Mouse (Mus musculus): ENCODE data around the gene Crip1.
A peak's percentile ranks its signal among the peaks of the same experiment; 100 is the strongest.

Gene Crip1

DNA sequence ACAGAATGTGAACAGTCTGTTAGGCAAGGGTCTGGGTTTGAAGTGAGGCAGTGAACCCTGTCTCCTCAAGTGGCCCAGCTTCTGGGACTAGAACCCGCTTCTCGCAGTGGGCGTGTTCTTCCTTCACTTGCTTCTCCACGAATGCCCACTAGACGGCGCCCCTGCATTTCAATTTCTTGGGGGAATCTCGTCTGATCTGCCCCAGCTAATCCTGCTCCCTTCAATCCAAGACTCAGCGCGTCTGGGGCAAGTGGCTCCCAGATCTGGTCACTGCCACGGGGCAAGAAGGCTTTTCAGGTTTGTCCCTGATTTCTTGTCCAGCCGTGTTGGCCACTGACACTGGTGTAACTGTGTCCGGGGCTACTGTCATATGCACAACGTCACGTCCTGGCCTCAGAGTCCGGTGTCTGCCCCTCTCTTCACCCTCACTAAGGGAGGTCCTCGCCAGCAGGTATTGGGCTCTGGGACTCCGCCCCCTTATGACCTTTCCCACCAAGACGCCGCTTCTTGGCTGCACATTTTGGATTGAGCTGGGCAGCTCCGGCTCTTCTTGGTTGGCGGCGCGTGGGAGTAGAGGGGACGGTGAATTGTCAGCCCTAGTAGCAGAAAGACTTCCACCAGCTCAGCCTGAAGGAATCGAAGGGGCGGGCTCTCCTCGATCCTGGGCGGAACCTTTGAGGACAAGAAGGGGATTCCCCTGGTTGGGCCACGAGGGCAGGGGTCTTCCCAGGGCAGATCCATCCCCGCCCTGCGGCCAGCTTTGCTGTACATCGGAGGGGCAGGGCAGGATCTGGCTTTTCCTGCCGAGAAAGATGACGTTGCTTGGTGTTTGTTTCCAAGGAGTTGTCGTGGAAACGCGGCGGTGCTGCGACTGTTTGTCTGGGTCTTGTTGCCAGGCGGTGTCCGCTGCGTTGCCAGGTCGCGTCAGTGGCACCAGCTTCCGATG lies at the start of gene Crip1:
Crip1 (plus strand) TSS at position 205 of the 946 bp plus-strand sequence.
- DNase-seq (ENCODE audit: low spot score) = peak; percentile 82

DNA sequence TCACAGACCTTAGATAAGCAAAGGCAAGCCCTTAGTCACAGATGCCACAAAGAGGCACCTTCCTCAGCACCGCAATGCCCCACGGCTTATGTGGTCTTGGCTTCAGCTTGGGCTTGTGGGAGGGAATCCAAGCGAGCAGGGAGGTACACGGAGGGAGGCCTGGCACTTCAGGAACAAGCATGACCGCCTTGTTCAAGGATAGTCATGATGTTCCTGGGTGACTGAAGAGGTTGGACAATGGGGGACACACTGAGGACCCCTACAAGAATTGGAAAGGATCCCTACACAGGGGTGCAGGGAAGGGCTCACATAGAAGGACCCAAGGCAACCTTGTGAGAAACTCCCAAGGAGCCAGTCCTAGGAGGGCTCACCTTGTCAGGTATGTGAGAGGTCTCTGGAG lies 49.1 kb upstream of the Crip1 start:
- no peak for DNase-seq (ENCODE audit: low spot score)

DNA sequence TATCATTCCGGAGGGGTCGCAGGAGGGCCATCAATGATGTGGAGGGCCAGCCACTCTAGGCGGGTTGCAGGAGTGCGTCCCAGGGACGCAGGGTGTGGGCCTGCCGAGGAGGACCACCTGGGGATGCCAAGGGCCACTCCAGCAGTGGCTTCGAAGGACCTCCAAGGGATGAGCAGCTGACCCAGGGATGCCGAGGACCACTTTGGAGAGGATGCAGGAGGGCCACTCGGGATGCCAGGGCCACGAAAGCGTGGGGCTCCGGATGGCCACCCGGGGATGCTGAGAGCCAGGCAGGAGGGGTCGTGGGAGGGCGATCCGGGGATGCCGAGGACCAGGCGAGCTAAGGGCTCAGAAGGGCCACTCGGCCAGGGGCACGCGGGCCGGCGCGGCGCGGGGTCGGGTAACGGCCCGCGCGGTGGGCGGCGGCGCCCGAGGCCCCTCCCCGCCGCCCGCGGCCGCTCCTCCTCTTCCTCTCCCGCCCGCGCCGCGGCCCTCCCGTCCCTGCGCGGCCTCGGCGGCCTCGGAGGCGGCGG lies 48.3 kb upstream of the Crip1 start, which contains the start of gene Mta1:
Mta1 (plus strand) TSS at position 530 of the 533 bp plus-strand sequence.
- peak; percentile 50 for DNase-seq (ENCODE audit: low spot score)

DNA sequence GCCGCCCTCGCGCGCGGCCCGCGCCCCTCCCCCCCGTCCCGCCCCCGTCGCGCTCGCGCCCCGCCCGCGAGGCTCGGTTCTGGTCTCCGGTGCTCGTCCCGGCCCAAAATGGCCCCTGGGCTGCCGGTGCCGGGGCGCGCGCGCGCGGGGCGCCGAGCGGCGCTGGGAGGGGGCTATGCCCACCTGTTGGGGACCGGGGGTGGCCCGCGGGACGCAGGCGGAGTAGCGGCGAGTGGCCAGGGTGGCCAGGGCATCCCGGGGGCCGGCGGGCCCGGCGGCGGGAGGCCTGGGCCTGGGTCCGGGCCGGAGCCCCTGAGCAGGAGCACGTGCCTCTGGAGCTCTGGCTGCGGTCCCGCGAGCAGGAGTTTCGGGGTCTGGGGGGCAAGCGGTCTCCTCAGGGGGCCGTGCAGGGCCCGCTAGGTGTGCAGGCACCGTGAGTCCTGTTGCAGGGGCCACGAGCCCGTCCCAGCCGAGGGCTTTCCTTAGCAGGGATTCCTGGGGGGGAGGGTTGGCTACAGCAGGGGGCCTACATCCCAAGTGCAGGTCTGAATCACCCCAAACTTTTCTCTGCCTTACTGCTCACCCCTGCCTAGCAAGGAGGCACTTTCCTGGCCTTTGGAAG lies 47.5 kb upstream of the Crip1 start:
- no peak for DNase-seq (ENCODE audit: low spot score)

DNA sequence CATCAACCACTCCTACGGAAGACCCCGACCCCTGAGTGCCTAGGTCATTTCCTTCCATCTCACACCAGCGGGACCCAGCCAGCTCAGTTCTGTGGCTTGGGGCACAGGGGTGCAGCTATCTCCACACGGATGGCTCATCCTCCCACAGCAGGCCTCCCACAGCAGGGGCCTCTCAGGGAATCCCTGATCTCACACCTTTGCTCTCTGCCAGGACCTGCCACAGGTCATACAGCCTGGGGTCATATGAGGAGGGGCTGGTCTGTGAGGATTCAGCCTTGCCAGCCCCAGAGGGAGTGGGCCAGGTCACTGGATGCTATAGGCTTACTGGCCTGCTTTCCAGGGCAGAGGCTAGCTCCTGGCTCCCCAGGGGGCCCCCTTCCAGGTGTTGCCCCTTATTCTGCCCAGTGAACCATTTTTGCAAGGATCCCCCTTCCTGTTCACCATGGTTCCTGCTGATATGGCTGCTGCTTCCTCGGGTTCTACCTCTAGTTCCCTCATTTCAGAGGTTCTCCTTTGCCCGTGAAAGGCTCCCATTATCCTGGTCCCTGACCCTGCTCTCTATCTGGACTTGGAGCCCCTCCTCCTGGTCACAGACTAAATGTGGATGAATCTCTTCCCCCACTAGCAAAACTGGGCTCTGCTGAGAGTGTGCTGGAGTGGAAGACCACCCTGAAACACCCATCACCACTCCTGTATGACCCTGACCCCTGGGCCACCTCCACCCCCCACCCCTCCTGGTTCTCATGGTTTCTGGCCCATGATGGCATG lies 46.5 kb upstream of the Crip1 start:
- no peak for DNase-seq (ENCODE audit: low spot score)

DNA sequence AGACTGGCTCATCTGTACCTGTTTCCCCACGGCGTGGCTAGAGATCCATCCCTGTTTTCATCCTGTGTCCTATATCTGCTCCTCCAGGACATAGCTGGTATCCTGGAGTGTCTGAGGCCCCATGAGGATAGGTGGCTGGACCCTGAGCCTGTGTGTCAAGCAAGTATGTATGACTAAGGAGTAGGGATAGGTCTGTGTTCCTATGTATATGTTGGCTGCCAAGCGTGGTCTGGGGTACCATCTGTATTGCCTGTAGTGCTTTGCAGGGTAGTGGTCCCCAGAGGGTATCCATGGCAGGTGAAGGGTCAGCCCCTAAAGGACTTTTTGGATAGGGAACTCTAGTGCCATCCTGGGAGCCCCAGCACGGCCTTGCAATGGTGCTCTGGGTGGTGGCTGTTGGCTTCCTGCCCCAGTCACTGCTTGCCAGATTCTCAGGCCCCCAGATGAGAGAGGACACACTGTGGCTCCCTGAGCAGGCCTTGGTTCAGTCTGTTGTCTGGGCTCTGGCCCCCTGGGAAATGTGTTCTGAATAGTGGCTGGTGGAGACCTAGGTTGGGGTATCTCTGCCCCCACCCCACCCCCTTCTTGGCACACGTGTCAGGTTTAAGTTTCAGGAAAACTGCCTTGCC lies 45.6 kb upstream of the Crip1 start:
- peak; percentile 39 for DNase-seq (ENCODE audit: low spot score)

DNA sequence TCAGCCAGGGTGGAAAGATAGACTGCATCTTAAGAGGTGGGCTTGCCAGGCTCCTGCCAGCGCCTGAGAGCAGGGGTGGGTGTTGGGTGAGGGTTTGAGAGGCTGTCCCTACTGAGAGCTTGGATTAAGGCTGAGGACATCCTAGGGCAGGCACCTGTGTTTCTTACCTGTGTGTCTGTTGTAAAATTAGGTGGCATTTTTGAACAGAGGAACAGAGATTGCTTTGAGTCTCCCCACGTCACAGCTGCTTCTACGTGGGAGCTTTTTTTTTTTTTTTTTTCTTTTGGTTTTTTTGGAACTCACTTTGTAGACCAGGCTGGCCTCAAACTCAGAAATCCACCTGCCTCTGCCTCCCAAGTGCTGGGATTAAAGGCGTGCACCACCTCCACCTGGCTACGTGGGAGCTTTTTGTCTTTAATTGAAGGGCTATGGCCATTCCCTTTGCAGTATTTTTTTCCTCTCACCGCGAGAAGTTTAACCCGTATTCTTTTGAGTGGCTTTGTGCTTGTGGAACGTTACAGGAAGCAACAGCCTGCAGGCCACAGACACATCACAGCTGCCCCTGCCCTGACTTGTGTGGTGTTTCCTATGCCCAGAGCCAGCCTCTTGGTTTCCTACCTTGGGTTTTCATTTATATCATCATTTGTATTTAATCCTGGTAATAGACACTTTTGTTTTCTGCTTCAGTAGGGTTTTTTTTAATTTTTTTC lies 44.7 kb upstream of the Crip1 start:
- DNase-seq (ENCODE audit: low spot score) = no peak

DNA sequence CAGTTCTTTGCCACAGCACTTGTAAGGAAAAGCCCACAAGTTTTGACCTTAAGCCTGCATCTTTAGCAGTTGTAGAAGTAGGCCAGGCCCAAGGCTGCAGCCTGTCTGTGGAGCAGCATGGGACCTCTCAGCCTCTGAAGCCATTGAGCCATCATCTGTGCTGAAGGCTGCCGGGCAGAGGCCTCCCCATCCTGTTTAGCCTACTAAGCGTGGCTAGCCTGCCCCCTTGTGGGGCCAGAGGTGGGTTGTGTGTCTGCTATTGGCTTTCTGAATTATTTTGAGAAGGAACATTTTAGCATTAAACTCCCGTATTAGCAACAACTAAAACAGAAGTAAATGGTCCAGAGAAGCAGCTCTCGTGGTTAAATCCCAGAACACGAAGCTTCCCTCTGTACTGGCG lies 43.7 kb upstream of the Crip1 start:
- DNase-seq (ENCODE audit: low spot score) = no peak

DNA sequence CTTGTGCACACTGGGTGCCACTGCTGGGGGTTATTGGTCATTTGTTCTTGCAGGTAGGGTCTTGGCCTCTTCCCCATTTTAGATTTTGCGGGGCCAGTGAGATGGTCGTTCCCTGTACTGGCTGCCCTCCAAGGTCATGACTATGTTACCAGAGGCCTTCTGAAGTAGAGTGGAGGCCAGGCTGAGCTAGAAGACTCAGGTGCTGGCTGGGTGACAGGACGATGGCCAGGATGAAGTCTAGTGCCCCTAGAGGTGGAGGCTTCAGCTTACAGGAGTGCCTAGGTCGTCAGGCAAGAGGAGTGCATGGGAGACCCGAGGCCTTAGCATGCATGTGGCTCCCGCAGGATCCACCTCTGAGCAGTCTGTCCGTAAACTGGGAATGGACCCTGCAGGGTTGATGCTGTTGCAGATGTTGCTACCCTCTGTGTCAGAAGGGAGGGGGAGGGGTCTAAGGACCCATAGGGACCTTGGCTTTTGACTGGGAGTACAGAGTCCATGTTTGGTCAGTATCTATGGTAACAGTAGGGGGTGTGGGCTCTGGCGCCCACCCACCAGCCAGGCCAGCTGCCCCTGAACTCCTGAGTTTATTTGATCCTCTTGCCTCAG lies 42.2 kb upstream of the Crip1 start:
- no peak for DNase-seq (ENCODE audit: low spot score)

DNA sequence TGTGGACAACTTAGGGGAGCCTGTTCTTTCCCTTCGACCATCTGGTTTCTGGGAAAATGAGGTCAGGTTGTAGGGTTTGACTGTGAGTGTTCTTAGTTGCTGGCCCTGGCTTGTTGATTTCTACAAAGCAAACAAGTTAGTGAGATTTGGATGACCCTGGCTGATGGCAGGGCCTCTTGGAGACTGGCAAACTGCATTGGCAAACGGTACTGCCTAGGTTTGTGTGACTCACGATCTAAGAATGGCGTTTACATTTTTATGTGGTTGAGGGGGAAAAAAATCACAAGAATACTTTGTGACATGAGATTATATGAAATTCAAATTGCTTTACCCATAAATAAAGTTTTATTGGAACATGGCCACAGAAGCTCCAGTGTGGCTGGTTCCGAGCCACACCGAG lies 39.7 kb upstream of the Crip1 start:
- DNase-seq (ENCODE audit: low spot score) = no peak

DNA sequence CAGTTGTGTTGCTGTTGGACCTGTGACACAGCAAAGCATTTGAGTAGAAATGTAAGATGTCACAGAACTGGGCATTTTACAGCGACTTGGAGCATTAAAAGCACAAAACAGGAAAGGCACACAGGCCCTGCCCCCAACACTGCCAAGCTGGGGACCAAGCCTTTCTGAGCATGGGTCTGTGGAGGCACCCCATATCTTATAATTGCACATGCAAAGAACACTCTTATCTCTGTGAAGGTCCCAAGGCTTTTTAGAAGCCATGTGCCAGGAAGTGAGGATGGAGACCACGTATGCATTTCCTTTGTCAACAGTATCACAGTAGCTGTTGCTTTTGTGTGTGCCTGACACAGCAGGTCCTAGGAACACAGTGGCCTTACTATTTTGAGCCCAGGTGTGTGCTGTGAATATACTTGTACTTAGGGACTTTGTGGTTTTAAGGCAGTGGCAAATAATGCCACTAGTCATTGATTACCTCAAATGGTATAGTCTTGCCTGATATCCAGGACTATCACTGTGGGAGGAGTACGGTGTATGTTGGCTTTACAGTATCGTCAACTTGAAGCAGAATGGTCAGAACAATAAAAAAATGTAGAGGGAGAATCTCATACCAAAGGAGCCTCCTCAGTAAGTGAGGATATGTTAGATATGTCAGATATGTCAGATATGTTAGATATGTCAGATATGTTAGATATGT lies 38.5 kb upstream of the Crip1 start:
- DNase-seq (ENCODE audit: low spot score) = no peak

DNA sequence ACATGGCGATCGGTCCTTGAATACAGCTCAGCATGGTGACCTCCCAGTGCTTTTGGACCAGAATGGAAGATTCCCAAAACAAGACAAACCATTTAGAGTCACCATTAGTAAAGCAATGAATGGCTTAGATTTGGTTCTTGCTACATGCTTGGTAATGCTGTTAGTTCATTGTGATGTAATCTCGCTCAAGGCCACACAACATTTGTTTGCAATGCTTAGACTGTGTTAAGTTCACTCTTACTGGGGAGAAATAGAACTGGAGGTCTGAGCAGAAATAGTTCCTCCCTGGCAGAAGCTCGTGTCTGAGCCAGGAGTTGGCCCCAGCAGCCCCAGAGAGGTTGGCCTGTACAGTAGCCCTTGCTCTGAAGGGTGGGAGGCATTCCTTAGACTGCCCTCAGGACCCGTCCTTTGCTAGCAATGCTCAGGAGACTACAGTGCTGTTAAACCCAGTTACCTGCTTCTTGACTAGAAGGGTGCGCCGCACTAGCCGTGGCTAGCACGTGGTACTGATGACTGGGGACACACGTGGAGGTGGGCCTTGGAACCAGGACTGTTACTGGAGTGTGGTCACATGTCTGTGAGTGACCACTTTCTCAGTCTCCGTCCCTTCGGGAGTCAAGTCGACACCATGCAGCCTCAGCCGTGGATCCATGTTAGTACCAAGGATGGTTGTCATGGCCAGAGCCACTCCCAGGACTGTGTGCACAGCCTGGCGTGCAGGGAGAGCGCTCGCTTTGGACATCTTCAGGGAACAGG lies 37.4 kb upstream of the Crip1 start:
- DNase-seq (ENCODE audit: low spot score) = no peak

DNA sequence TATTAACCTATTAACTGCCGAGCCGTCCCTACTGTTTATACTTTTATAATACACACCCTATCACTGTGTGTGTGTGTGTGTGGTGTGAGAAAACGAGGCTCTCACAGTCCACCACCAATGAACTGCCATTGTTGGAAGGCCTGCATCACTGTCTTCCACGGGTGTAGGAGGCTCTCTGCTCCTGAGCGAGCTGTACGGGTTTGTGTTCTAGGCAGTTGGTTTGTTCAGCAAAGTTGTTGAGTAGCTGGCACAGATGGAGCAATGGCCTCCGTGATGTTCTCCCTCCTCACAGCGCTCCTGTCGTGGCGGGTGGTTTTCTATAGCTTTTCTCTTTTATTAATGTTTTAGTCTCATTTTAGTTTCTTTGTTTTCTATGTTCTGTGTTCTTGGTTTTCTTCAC lies 36.3 kb upstream of the Crip1 start:
- DNase-seq (ENCODE audit: low spot score) = no peak

DNA sequence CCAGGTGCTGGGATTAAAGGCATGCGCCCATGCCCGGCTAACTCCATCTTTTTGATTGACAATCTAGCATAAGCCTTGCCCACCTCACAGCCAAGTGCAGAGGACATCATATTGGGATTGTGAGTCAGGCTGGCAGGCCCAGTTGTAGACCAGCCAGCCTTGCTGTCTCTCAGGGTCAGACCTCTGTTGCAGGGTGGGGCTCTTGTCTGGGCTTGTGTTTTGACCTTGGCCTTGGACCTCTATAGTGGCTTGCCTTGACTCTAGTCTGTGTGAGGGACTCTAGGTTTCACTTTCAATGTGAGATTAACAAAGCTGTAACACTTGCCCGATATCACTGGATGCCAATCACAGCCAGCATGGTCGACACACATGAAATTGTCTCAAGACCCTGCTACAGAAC lies 32.0 kb upstream of the Crip1 start:
- DNase-seq (ENCODE audit: low spot score) = no peak

DNA sequence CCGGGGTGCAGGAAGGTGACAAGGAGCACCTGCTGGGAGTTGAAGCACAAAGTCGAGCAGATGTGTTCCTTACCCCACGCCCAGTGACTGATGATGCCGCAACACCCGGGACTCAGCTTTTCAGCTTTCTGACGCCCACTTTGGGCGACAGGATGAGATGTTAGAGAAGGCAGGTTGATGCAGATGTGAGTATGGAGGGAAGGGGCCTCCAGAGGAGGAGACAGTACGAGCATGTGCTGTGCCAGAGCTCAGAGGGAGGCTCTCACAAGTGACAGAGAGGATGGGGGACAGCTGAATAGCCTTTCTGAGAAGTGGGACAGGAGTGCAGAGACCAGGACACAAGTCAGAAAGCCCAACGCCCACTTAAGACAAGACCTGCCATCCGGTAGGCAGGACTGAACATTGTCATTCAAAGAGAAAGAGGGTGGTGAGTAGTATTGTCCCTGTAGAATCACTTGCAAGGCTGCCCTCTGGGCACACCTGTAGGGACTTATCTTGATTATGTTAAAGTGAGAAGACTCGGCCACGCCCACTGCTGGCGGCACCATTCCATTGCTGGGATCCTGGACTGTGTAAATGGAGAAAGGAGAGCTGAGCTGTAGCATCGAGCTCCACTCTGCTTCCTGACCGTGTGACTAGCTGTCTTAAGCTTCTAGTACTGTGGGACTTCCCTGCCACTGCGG lies 31.1 kb upstream of the Crip1 start:
- DNase-seq (ENCODE audit: low spot score) = no peak

DNA sequence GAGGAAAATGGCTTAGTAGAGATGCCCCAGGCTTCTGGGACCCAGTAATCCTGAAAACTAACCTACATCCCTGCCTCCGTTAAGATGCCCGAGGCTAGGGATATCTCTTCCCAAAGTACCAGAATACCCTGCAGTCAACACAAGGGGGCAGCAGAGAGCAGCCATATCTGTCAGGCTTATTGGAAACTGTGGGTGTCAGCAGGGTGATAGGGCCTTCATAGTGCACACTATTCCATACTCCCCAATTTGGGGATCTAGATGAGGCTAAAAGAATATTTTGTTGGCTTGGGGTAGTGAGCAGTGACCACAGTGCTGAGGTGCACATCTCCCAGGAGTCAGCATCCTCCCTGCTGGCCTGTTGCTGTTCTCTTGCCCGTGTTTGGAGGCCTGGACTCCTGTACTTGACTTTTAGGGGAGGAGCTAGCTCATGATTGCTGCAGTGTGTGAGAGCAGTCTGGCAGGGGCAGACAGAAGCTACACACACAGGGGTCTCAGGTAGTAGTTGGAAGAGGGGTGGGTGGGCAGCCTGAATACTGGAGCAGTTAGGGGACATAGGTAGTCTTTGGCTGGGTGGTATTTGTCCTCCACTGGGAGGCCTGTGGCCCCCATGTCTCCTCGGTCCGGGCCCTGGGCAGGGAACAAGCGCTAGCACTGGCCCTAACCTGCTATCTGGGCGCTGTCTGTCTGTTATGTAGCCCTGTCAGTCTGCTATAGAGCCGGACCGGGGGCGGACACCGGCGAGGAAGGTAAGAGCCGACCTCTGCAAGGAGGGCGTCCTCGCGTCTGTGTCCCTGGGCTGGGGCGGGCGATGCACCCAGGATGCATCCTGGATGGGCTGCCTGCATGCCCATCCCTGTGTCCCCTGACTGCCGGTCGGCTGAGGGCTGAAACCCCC lies 26.4 kb upstream of the Crip1 start:
- peak; percentile 83 for DNase-seq (ENCODE audit: low spot score)

DNA sequence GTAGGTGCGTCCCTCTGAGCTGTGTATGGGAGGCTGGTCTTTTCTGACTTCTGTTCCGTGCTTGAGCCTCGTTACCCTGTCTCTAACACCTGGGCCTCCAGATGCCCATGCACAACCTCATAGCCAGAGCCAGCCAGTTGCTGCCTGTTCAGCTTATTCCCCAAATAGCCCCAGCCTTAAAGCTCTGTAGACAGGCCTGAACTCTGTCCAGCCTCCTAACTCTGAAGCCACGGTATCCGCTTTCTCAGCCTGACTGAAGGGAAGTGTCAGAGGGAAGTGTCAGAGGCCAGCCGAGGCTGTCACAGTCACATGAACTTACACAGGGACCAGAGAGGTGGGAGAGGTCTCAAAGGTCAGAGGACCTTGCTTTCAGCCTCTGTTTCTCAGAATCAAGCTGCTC lies 21.4 kb upstream of the Crip1 start:
- no peak for DNase-seq (ENCODE audit: low spot score)

DNA sequence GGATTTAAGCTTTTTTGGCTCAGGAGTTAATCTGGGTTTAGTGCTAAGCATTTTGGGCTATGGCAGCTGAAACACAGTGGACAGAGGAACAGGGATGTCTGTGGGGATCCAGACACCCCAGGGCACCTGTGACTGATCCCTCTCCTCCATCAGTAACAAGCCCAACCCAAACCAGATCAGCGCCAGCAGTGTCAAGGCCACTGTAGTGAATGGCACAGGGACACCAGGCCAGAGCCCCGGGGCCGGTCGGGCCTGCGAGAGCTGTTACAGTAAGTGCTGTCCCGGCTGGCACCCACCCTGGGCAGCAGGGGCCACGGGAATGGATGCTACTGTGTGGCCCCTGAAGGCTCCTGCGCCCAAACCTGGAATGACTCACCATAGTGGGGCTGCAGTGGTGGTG lies 15.4 kb upstream of the Crip1 start:
- DNase-seq (ENCODE audit: low spot score) = no peak
